Mouse (Mus musculus): Measurements from ENCODE around the gene Grb2.

The Grb2 gene

GRCm38 (mm10) chr11:115689137-115689915, 19.1 kb downstream of the Grb2 start:
- in situ Hi-C loops (cut with MboI) = no loop called here

- in situ Hi-C loops (cut with MboI) = no loop called here
Measured at GRCm38 (mm10) chr11:115686369-115686768, 22.0 kb downstream of the Grb2 start.

DNA sequence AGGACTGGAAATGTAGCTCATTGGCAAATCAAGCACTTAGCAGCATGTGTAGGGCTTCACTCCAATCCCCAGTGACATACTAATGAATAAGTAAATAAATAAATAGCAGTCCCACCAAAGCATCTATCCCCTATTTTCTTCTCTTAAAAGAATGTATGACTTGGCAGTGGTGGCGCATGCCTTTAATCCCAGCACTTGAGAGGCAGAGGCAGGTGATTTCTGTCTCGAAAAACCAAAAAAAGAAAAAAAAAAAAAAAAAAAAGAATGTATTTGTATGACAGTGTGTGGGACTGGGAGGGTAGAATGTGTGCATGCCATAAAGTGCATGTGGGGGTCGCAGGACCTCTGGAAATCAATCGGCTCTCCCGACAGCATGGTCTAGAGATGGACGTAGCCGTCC, 22.4 kb downstream of the Grb2 start:
- in situ Hi-C loops (cut with MboI) = no loop called here

DNA sequence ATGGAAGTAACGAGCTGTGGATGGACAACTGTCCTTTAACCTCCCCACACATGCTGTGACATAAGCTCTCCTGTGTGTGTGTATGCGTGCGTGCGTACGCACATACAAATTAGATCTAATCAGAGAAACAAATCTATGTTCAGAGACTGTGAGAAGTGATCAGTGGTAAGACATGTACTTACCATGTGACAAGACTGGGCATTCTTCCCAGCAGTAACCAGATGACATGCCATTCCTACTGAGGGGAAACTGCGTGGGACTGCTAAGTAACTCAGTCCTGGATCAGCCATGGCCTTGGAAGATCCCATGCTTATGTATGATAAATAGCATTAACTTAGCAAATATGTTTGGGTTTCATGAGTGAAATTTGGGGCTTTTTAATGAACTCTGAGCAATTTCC, 23.5 kb downstream of the Grb2 start:
- in situ Hi-C loops (cut with MboI) = no loop called here

DNA sequence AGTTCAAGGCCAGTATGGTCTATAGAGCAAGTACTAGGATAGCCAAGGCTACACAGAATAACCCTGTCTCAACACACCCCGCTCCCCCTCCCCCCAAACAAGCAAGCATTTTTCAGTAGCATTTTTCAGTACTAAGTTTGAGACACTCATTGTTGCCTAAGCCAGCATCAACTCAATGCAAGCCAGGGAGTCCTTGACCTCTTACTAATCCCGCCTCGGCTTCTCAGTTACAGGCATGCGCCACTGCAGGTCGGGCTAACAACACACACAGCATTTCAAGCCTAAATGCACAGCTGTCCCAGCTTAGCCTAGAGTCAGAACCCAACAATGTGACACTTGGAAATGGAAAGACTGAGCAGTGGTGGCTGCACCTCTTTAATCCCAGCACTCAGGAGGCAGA, 25.1 kb downstream of the Grb2 start:
- in situ Hi-C loops (cut with MboI) = no loop called here

DNA sequence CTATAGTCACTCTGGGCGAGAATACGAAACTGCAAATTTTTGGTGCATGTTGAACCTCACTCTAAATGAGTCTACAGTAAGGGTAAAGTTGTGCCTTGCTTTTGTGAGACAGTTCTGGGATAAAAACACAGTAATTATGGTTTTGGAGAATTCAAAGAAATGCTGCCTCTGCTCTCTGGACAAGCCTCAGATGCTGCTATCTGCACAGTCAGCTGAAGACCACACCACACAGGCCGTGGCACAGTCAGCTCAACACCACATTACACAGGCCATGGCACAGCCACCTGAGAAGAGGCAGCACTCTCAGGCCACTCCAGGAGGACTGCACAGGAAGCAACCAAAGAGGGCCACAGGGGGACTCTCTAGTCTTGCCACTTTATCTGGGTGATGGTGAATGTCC, 26.0 kb downstream of the Grb2 start:
- in situ Hi-C loops (cut with MboI) = no loop called here

GRCm38 (mm10) chr11:115679554-115680238, 28.7 kb downstream of the Grb2 start:
- in situ Hi-C loops (cut with MboI) = no loop called here

DNA sequence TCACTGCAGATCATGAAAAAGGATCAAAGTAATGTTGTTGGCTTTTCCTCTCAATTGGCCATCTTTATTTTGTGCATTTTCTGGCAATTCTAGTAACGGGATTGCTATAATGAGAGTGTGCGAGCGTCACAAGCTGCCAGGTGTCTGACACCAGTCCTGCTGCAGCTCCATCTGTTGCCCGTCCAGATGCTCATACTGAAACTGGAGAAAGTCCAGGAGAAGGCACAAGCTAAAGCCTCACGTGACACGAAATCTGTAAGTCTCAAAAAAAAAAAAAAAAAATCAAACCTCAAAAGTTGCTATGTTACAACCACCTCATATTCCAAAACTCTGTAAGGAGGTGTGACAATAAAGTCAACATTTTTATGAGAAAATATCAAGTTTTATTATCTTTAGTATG, 29.5 kb downstream of the Grb2 start:
- in situ Hi-C loops (cut with MboI) = no loop called here

GRCm38 (mm10) chr11:115677511-115677910, 30.9 kb downstream of the Grb2 start:
- in situ Hi-C loops (cut with MboI) = no loop called here

DNA sequence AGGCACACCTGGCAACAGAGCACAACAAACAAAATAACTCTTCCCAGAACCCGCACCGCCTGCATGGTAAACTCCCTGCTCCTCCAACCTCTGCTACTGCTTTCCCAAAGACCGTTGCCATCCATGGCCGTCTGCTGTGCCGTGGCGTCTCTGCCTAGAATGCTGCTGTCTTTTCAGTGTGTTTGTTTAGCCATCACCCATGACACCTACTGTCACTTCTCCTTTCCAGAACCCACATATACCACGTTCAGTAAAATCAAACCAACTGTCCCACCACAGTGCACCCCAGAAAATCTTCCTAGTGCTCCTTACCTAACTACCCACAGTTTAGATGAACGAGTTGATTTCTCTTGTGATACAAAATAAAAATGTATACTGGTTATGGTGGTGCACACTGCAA, 31.7 kb downstream of the Grb2 start:
- in situ Hi-C loops (cut with MboI) = no loop called here

- in situ Hi-C loops (cut with MboI) = no loop called here
Measured at GRCm38 (mm10) chr11:115674235-115674865, 34.0 kb downstream of the Grb2 start.

DNA sequence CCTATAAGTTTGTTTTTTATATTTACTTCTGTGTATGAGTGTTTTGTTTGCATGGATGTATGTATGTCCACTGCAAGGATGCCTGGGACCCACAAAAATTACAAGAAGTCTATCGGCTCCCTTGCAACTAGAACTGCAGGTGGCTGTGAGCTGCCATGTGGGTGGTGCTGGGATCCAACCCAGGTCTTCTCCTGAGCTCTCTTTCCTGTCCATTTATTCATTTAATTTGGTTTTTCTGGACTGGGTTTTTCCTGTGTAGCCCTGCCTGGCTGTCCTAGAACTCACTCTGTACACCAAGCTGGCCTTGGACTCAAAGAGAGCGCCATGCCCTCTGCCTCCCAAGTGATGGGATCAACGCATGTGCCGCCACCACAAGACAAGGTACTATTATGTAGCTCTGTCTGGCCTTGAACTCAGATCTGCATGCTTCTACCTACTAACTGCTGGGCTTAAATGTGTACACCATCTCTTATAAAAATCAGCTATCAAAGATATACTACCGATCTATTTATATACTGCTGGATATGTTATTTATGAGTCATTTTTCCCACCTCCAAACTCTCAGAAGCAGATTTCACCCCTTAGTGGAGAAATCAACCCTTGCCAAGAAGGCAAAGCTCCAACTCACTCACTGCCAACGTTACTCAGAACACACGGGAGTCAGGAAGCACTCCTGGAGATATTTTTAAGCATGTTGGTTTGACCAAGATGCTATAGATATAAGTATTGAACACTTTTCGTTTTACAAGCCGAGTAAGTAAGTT, 34.7 kb downstream of the Grb2 start:
- in situ Hi-C loops (cut with MboI) = no loop called here

DNA sequence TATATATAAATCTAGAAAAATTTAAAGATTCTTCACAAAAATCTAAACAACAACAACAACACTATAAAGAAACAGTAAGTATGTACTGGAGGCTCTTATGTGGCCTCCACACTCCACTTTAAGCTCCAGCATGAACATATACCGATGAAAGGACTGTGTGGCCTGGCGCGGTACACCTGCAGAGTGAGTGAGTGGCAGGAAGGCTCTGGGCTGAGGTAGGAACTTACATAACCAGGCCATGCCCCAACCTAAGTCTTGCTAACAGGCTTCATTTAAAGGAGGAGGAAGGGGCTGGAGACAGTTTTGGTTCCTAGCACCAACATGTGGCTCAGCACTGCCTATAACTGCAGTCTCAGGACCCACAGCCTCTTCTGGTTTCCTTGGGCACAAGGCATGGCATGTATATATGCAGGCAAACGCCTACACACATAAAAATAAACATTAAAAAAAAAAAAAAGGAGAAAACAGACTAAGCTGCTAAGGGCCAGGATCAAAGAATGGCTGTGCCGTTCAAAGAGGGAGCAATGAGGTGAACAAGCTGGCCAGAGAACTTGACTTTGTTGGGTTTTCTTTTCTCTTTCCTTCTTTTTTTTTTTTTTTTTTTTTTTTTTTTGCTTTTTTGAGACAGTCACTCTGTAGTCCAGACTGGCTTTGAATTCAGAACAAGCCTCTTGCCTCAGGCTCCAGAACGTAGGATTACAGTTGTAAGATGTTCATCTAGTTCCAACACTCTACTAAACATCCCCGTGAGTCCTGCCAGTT, 36.0 kb downstream of the Grb2 start:
- in situ Hi-C loops (cut with MboI) = no loop called here

DNA sequence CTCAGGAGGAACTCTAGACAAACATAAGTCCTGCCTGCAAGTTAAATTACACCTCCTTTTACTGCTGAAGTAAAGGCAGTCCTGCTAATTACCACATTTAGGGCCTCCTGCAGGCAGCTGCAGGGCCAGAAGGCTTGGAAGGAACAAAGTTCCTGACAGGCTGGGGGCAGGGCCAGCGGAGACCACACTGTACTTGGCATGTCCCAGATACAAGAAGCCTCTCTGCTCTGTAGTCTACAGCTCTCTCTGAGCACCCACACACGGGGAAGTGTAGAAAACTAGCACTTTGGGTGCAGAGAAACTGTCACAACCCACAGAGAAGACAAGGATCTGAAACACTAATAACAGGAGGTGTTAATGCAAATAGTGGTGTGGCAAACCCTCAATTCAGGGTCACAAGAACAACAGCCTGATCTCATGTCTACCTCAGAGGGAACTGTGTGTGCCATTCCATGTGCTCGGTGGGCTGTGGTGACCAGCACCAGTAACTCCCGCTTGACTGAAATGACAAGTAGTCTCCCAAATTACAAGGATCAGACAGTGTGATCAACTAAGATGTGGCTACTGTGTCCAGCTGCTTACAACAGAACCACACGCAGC, 37.8 kb downstream of the Grb2 start:
- in situ Hi-C loops (cut with MboI) = no loop called here

DNA sequence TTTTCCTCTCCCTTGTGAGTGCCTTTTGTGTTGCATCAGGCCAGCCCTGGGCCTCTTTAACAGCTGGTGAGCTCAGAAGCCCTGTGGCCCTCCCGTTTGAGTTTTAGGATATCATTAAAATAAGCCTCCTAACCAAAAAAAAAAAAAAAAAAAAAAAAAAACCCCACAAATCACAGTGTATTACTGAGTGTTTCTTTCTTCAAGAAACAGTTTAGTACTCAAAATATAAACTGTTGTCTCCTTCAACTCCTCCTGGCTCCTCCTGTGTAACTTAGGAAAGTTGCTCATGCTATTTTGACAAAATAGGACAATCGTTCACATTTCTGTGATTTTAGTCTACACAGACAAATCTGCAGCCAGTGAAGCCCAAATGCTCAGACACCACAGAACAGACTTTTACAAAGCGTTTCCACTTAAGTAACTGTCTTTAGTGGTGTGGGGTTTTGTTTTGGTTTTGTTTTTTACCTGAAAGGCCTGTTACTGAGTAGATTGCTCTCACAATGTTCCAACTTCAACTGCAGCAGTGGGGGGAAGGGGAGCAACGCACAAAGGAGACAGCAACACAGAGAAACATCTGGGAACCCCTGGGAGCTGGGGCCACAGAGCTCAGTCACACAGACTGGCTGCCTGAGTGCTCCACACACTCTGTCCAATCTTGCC, 44.6 kb downstream of the Grb2 start:
- in situ Hi-C loops (cut with MboI) = no loop called here

DNA sequence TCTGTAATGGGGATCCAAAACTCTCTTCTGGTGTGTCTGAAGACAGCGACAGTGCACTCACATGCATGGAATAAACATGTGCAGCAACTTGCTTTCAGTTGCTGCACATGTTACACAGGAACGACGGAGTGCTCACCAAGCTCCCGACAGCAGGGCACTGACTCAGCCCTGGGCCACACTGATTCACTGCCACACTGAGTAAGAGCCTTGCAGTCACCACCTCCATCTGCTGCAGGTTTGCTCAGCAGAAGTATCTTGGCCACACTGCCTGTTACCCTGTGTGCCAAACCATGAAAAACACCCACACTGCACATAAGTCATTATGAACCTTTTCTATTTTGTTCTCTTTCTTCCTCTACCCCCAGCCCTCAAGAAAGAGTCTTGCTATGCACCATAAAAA, 48.0 kb downstream of the Grb2 start:
- in situ Hi-C loops (cut with MboI) = no loop called here

DNA sequence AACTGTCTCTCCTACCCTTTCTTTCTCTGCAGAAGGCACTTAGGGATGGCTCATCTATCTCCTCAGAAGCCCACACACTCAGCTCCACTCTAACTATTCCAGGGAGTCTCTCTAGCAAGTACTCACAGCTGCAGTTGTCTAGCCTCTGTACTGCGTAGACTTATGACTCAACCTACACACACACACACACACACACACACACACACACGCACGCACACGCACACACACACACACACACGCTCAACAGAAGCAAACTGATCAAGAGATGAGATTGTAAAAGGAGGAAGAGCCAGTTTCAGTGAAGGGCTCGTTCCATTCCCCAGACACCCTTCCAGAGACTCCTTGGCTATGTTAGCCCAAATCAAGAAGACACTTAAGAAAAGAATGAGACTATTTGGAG, 49.9 kb downstream of the Grb2 start:
- in situ Hi-C loops (cut with MboI) = no loop called here

- in situ Hi-C loops (cut with MboI) = no loop called here
Measured at GRCm38 (mm10) chr11:115654128-115654527, 54.3 kb downstream of the Grb2 start.

DNA sequence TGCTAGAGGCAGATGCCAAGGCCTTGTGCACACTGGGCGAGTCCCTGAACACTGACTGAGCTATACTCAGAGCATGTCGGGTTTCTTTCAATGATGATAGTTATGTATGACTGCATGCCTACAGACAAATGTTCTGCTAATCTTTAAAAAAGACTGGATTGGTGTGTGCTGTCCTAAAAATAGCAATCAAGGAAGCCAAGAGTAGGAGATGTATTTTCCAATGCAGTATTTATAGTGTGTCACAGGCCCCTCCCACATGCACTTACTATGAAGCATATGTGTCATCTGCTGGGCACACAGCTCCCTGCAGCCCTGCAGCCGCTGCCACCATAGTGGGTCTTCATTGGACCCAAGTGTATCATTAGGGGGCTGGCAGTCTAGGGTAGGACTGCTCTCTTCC, 55.2 kb downstream of the Grb2 start:
- in situ Hi-C loops (cut with MboI) = no loop called here

DNA sequence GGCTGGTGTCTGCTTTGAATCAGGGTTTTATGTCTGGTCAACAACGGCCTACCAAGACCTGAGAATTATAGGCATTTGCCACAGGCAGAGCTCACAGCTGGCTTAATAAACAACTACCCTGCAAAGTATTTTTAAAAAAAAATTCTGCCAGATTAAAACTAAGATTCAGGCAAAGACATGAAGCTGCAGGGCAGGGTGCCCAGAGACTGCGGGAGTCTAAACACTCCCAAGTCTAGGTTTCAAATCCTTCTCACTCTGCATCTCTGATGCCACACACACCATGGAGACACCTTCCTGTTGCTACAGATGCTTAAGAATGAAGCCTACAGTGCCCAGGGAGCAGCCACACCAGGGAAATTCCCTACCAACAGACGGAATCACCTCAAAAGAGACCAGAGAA, 56.7 kb downstream of the Grb2 start:
- in situ Hi-C loops (cut with MboI) = no loop called here

GRCm38 (mm10) chr11:115649706-115650105, 58.7 kb downstream of the Grb2 start:
- in situ Hi-C loops (cut with MboI) = no loop called here
